Mouse (Mus musculus): ENCODE results near the gene Carmil3.

DNA sequence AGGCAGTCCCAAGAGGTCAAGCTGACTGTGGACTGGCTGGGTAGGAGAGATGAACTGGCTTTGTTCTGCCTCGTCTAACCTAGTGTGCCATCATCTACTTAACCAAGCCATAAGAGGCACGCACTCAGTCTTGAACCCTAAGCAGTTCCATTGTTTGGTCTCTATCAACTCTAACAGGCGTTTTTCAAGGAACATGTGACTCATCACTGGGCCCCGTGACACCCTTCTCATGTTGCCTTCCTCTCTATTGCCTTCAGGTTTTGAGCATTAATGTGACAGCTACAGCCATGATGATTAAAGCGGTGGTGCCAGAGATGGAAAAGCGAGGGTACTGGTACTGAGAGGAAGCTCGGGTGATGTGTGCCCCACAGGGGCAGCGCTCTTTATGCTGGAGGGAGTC, 3.6 kb upstream of the Carmil3 start:
- TF ChIP-seq CTCF (IDR thresholded peaks at IDR 0.05; ENCODE audit: low read depth) (no peak), EP300 (IDR thresholded peaks at IDR 0.05; ENCODE audit: low read depth) (no peak)
